Mouse (Mus musculus) E14TG2a.4 (cell line): ENCODE measurements at regions not wholly inside any gene's neighbourhood (a gene's known extent, or its start where the extent isn't known, plus 50 kb on each side); places are given as distances from the start of the nearest gene placed in this dataset.

ENCODE experiments used
- H3K27me3 ChIP-seq: 2 replicates; pipeline ENCODE4 v1.6.1; 2014; ENCODE audit warnings: low read length, control low read depth; ENCODE audit not compliant: insufficient read depth
- H3K36me3 ChIP-seq: 2 replicates; pipeline ENCODE4 v1.6.1; 2014; ENCODE audit warnings: low read length, control low read depth; ENCODE audit not compliant: insufficient read depth
- H3K4me1 ChIP-seq: replicated peaks from 2 replicates; pipeline ENCODE4 v1.6.1; 2014; ENCODE audit warnings: low read depth, low read length, control low read depth
- H3K4me3 ChIP-seq: replicated peaks from 2 replicates; pipeline ENCODE4 v1.5.1; 2014; ENCODE audit warnings: mild to moderate bottlenecking, low read length
- H3K9me3 ChIP-seq: 2 replicates; pipeline ENCODE4 v1.6.1; 2014; ENCODE audit warnings: low read length, control low read depth
- CTCF ChIP-seq: conservative IDR thresholded peaks from 2 replicates; pipeline ENCODE4 v1.5.1; 2014; ENCODE audit warnings: low read length
- NANOG ChIP-seq: IDR thresholded peaks from 2 replicates; pipeline ENCODE4 v1.6.1; 2014; ENCODE audit warnings: borderline replicate concordance, low read length, mixed read lengths
- POU5F1 ChIP-seq: IDR thresholded peaks from 2 replicates; pipeline ENCODE4 v1.6.1; 2014; ENCODE audit warnings: low read length, borderline replicate concordance

DNA sequence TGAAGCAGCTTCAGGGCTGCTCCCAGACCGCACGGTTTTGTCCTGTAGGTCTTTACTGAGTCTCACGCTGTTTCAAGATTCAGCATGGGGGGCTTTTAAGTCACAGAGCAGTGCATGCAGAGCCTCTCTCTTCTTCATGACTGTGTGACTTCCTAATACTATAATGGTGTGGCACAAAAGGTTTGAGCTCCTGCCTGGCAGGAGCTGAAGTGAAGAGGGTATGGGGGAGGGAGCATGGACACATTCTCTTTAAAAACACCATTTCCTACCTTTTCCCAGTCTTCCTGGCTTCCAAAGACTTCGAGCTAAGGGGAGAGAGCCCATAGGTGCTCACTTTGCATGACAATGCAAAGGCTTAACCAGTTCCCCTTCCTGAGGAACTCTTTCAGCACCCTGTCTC is 934.9 kb upstream of the Gm5150 start:
- TF ChIP-seq CTCF (no peak), POU5F1 (peak; percentile 87), NANOG (peak; percentile 57; the same call in 1 of the 2 replicates)
- peak overlapping the region; percentile 20; the same call in 1 of the 2 replicates for H3K4me3 ChIP-seq
- no peaks in the 10 kb centered on the region for H3K9me3 ChIP-seq
- H3K36me3 ChIP-seq: no peaks in the 10 kb centered on the region
- no peaks in the 10 kb centered on the region for H3K27me3 ChIP-seq
- H3K4me1 ChIP-seq: peaks cover 27% of the 10 kb centered on the region

DNA sequence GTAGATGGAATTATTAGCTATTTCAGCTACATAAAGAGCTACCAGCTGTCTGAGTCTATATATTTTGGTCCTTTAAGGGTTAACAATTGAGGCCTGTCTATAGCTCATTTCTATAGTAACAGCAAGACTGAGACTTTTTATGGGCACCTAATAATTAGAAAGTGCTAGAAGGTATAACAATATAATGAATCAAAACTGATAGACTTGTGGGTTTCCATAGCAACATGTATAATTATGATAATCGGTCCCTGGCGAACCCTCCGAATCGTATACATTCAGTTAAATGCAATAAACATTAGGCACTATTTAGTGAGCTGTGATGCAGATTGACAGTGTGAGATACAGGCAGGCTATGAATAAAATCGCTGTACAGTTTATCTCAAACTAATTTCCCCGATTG is 933.3 kb upstream of the Gm5150 start:
- Histone ChIP-seq H3K36me3 (no peaks in the 10 kb centered on the region), H3K4me3 (no peak overlapping the region), H3K27me3 (no peaks in the 10 kb centered on the region), H3K9me3 (no peaks in the 10 kb centered on the region), H3K4me1 (peaks cover 27% of the 10 kb centered on the region)
- no peak for TF ChIP-seq NANOG
- TF ChIP-seq POU5F1: no peak
- TF ChIP-seq CTCF: no peak

DNA sequence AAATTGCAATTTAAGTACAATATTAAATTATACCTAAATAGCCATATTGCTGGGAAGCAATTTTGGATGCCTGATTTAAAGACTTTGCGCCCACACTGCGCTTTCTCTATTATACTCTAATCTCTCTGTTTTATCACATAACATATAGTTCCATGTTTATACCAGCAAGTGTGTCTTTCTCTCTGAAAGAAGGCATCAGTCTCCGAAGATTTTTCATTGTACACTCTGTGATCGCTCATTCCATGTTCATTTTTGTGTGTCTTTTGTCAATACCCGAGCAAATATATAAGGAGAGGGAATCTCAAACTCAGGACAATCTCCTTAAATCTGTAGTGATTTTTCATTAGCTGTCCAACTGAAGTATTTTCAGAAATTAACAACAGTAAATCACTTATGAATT is 932.9 kb upstream of the Gm5150 start:
- Histone ChIP-seq H3K27me3 (no peaks in the 10 kb centered on the region), H3K9me3 (no peaks in the 10 kb centered on the region), H3K4me1 (peaks cover 27% of the 10 kb centered on the region), H3K4me3 (no peak overlapping the region), H3K36me3 (no peaks in the 10 kb centered on the region)
- TF ChIP-seq CTCF: no peak
- no peak for TF ChIP-seq NANOG
- no peak for TF ChIP-seq POU5F1

DNA sequence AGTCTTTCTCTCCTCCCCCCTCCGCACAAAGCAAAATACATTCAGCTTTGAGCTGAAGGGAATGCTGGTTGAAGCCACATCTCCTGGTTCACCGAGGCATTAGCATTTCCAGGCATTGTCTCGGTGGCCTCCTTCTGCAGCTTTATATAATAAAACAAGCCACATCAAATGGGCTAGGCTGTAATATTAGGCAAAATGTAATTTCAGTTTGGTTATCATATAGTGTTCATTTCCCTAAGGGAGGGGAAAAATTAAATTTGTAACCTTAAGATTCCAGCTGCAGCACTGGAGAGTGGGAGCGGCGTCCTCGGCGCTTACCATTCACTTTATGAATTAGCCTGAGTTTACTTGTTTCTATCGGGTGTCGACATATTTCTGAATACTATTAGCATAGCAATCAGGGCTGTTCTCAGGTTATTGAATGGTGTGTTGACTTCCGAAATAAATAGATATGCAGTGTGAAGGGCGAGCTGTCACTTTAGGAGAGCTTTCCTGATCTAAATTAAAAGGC is 932.3 kb upstream of the Gm5150 start:
- no peak for TF ChIP-seq CTCF
- no peak for TF ChIP-seq POU5F1
- no peak for TF ChIP-seq NANOG
- Histone ChIP-seq H3K4me1 (peaks cover 27% of the 10 kb centered on the region), H3K27me3 (no peaks in the 10 kb centered on the region), H3K4me3 (no peak overlapping the region), H3K9me3 (no peaks in the 10 kb centered on the region), H3K36me3 (no peaks in the 10 kb centered on the region)

DNA sequence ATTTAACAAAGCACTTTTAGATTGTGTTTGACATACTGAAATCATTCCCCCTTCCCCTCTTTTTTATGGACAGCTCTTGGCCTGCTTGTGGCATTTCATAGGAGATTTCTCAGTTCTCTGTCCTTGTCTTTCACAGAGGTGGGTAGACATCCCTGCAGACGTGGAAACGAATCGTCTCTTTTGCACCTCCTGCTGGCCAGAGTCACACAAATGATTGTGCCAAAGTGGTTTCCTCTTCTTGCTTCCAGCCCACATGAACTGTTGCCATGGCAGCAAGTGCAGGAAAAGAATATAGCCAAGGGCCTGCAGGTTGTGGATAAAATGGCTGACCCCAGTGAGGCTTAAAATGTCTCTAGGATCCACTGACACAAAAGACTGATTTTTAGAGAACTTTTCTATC is 924.1 kb upstream of the Gm5150 start:
- Histone ChIP-seq H3K4me3 (no peak overlapping the region), H3K27me3 (no peaks in the 10 kb centered on the region), H3K9me3 (peaks cover 7% of the 10 kb centered on the region; the same call in 1 of the 2 replicates), H3K4me1 (no peaks in the 10 kb centered on the region), H3K36me3 (no peaks in the 10 kb centered on the region)
- TF ChIP-seq CTCF (peak; percentile 30), POU5F1 (no peak)

DNA sequence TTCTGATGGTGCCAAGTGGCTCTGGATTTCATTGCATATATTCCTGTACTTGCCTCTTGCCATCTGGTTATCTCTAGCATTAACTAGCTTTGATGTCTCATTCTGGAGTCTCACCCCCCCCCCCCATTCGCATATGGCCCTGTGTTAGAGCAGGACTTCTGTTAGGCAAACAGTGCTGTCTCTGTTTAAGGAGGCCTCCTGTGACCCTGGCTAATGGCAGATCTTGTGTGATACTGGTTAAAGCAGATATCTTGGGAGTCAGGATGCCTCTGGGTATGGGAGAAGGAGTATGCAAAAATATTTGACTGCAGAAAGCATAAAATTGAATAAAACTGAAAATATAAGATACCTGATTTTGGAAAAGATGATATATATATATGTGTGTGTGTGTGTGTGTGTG is 923.6 kb upstream of the Gm5150 start:
- no peaks in the 10 kb centered on the region for H3K27me3 ChIP-seq
- no peaks in the 10 kb centered on the region for H3K4me1 ChIP-seq
- TF ChIP-seq NANOG: no peak
- TF ChIP-seq CTCF: no peak
- no peak for TF ChIP-seq POU5F1
- no peak overlapping the region for H3K4me3 ChIP-seq
- H3K36me3 ChIP-seq: no peaks in the 10 kb centered on the region
- peaks cover 7% of the 10 kb centered on the region; the same call in 1 of the 2 replicates for H3K9me3 ChIP-seq

DNA sequence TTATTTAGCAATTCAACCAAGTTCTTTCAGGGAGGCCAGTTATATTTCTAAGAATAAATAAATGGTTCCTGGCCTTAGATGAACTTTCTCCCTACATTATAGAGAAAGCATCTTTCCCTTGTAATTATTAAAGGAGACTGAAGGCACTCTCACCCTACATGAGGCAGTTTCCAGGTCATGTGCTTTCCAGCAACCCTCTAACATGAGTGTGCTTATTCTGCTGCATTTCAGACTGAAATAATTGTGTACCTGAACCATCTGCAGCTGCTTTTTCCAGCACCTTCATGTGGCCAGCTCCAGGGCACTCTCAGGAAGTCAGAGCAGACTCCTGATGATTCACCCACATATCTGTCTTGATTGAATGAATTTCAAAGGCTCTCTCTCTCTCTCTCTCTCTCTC is 917.8 kb upstream of the Gm5150 start:
- Histone ChIP-seq H3K27me3 (no peaks in the 10 kb centered on the region), H3K4me1 (no peaks in the 10 kb centered on the region), H3K36me3 (no peaks in the 10 kb centered on the region), H3K4me3 (no peak overlapping the region), H3K9me3 (peaks cover 7% of the 10 kb centered on the region; the same call in 1 of the 2 replicates)
- TF ChIP-seq NANOG: no peak
- TF ChIP-seq CTCF: no peak
- no peak for TF ChIP-seq POU5F1

DNA sequence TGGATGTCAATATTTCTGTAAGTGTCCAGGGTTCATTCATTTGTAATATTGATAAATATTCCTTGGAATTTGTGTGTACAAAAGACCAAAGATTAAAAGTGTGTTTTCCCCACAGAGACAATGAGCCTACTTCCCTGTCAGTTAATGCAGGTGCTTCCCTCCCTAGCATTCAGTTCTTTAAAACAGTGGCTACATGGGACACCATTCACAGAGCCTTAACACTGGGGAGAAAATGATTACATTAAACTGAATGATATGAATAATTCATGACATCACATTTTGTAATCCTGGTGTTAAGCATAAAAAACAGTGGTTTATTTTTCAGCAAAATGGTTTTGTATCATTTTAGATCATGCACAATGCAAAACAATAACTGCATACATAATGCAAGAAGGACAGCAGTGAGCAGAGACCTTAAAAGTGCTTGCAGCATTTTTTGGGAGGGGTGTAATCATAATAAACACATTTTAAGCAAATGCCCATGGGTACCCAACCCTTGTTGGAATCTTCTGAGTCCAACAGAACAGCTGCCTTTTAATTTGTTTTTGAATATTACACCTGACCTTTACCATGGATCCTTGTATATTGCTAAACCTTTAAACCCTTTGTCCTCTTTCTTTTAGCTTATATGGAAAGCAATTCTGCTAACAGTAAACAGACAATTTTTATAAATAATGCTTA is 917.1 kb upstream of the Gm5150 start:
- Histone ChIP-seq H3K4me3 (no peak overlapping the region), H3K4me1 (no peaks in the 10 kb centered on the region), H3K27me3 (no peaks in the 10 kb centered on the region), H3K9me3 (peaks cover 7% of the 10 kb centered on the region; the same call in 1 of the 2 replicates), H3K36me3 (no peaks in the 10 kb centered on the region)
- TF ChIP-seq POU5F1: no peak
- TF ChIP-seq CTCF: no peak
- no peak for TF ChIP-seq NANOG

DNA sequence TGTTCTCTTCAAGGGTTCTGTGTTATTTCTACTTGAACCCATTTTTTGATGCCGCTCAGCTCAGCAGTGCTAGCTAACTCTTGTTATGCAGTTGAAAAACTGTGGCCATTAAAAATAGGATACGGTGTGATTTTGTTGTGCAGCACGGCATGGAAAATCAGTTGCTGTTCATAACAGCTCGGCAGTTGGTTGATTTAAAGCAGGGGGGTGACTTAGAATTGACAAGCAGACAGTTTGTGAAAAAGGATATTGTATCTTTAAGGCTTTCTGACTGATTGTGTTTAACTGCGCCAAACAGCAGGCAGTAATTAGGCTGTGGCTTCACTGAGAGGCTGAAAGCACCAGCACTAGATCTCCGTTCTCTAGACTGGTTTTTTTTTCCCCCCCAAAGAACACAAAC is 915.1 kb upstream of the Gm5150 start:
- Histone ChIP-seq H3K4me1 (no peaks in the 10 kb centered on the region), H3K27me3 (no peaks in the 10 kb centered on the region), H3K36me3 (no peaks in the 10 kb centered on the region), H3K9me3 (peaks cover 1% of the 10 kb centered on the region; the same call in 1 of the 2 replicates), H3K4me3 (no peak overlapping the region)
- TF ChIP-seq POU5F1: no peak
